Mouse (Mus musculus) gastrocnemius, postnatal 25 days (tissue): Measurements from ENCODE around the gene Dhx36. TPM values are rescaled to one million over a fixed set of nuclear protein-coding genes. Genes with fewer than 3 reads are reported as not detected.

ENCODE experiments used
- DNase-seq: peaks from one replicate; pipeline ENCODE4 v3.0.0; 2022
- total RNA-seq, 2 experiments: library from RNA; stranded (reverse); gene quantifications; 1 replicate in 1 of 2; 2 replicates in 1 of 2; pipeline ENCODE4 v1.2.3; 2021

The Dhx36 gene
- total RNA-seq, 2 experiments from 2014 or later: 12.7 TPM

DNA sequence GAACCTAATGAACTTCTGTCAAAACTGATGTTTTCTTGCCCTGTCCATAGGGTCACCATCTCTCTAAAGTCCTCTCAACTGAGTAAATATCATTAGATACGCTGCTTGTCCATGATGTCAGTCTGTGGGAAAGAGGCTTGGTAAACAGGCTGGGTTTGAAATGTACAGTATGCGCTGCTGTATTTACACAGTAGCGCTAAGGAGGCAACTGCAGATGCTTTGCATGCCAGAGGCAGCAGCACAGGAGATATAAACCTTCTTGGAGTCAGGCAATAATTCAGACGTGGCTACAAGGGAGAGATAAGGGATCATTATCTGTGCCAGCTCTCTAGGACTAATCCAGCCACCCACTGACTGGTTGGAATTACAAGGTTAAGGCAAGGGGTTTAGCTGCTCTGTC is 73.1 kb downstream of the Dhx36 start:
- no peak for DNase-seq

DNA sequence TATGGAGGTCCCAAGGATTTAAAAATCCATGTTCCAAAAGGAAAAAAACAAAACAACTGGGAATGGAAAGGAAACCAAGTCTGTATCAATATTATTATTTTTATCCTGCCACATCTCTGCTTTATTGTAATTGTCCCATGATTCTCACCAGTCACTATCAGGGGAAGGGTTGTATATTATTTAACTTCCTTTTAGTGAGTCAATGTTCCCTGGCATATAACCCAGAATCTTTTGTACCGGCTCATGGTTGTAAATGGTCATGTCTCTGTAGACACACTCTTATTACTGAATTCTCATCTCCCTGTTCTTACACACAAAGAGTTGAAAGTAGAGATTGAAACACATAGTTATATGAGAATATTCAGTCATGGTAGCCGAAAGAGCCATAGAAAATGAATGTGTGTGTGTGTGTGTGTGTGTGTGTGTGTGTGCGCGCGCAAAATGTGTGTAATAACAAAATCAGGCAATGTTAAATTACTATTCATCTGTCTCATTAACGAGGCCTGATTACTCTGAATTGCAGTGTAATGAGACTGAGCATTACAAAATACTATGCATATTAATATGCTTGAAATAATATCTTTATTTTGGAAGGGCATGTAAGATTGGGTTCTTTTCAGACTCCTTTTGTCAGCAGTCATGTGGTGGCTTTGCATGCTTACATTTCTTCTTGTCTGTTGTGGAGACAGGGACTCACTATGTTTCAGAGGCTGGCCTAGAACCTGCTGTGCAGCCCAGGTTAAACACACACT is 88.2 kb downstream of the Dhx36 start:
- no peak for DNase-seq

Other genes starting within 250 kb of the Dhx36 start
- gene Arhgef26, start 168.7 kb downstream of the Dhx36 start, total RNA-seq: 1 to 10 TPM; 1.0 to 1.8 TPM
- gene Gpr149, start 98.1 kb upstream of the Dhx36 start, total RNA-seq: not detected